Comparison of ENCODE assay signal across 10 mouse cellular contexts in genomic region chr4:119751408-119752006, GRCm38 (mm10). TPM values are rescaled to one million over a fixed set of nuclear protein-coding genes. Genes with fewer than 3 reads are reported as not detected.
DNase-seq lines count a peak whose midpoint lies in the region; ATAC-seq and TF ChIP-seq lines count a peak whose summit lies in the region.
"Had no signal": no experiment of that assay in that cellular context is flagged by ENCODE, and none has a peak within 500 bp of the region (broad histone marks: within the 10 kb centered on the region; RNA-seq: fewer than 3 reads in every experiment).

No protein-coding gene starts in this region.

- peak overlapping the region; percentile 45 for H3K27ac ChIP-seq in heart, embryonic 13.5 days (replicated peaks)
- H3K27ac ChIP-seq in heart, adult 2 months, result no peak overlapping the region
- no peak overlapping the region for H3K27ac ChIP-seq in forebrain, embryonic 12.5 days
- H3K27ac ChIP-seq in intestine, embryonic 16.5 days (ENCODE audit: low read length), result no peak overlapping the region
- H3K27ac ChIP-seq: intestine, embryonic 15.5 days; neural tube, embryonic 12.5 days had no signal

- DNase-seq in heart, adult 2 months, result no peak
- peak; percentile 25 for DNase-seq in ZHBTc4 (ENCODE audit: low read depth, low spot score)
- peak; percentile 41 to 67 for DNase-seq in adrenal gland, postnatal 36 days
- DNase-seq in kidney, postnatal 4 days, result peak; percentile 63 to 70
- no peak for DNase-seq in urinary bladder, postnatal 4 days (ENCODE audit: low spot score in 2 of 2)

- no peak for TF ChIP-seq EP300 in heart, adult 2 months (IDR thresholded peaks at IDR 0.05; ENCODE audit: insufficient read depth, low read depth, low read length)

- no peak overlapping the region for H3K4me3 ChIP-seq in heart, embryonic 13.5 days
- H3K4me3 ChIP-seq in heart, adult 2 months, result no peak overlapping the region
- no peak overlapping the region for H3K4me3 ChIP-seq in forebrain, embryonic 12.5 days (replicated peaks)
- H3K4me3 ChIP-seq in intestine, embryonic 16.5 days (ENCODE audit: low read length), result no peak overlapping the region
- H3K4me3 ChIP-seq: intestine, embryonic 15.5 days; neural tube, embryonic 12.5 days had no signal

- no peaks in the 10 kb centered on the region for H3K27me3 ChIP-seq in heart, embryonic 13.5 days (replicated peaks)
- H3K27me3 ChIP-seq in heart, adult 2 months (ENCODE audit: control insufficient read depth, insufficient read depth, low read length), result no peaks in the 10 kb centered on the region
- H3K27me3 ChIP-seq in forebrain, embryonic 12.5 days, result no peaks in the 10 kb centered on the region
- H3K27me3 ChIP-seq in intestine, embryonic 16.5 days (replicated peaks; ENCODE audit: control insufficient read depth, insufficient read depth, low read length), result no peaks in the 10 kb centered on the region
- H3K27me3 ChIP-seq: intestine, embryonic 15.5 days; neural tube, embryonic 12.5 days had no signal

- 49% methylated on average over 2 of the region's 2 CpGs for WGBS in heart, embryonic 13.5 days
- WGBS in heart, adult 2 months, result 30% methylated on average over 2 of the region's 2 CpGs
- 82% methylated on average over 2 of the region's 2 CpGs for WGBS in forebrain, embryonic 12.5 days
- 58% methylated on average over 2 of the region's 2 CpGs for whole genome bisulfite sequencing in intestine, embryonic 16.5 days

- no peak for TF ChIP-seq CTCF in heart, adult 2 months (IDR thresholded peaks at IDR 0.05)

- no peak overlapping the region for H3K4me2 ChIP-seq in heart, embryonic 13.5 days
- H3K4me2 ChIP-seq in forebrain, embryonic 12.5 days, result no peak overlapping the region
- H3K4me2 ChIP-seq in intestine, embryonic 16.5 days (ENCODE audit: low read depth, low read length), result no peak overlapping the region
- H3K4me2 ChIP-seq: intestine, embryonic 15.5 days; neural tube, embryonic 12.5 days had no signal

- H3K79me2 ChIP-seq in heart, adult 2 months (replicated peaks; ENCODE audit: control insufficient read depth, insufficient read depth, low read length), result no peaks in the 10 kb centered on the region

- no peaks in the 10 kb centered on the region for H3K36me3 ChIP-seq in heart, embryonic 13.5 days
- no peaks in the 10 kb centered on the region for H3K36me3 ChIP-seq in heart, adult 2 months (ENCODE audit: control insufficient read depth, insufficient read depth, low read length)
- H3K36me3 ChIP-seq in forebrain, embryonic 12.5 days (replicated peaks), result no peaks in the 10 kb centered on the region
- no peaks in the 10 kb centered on the region for H3K36me3 ChIP-seq in intestine, embryonic 16.5 days (ENCODE audit: control insufficient read depth, insufficient read depth, low read length)
- H3K36me3 ChIP-seq: intestine, embryonic 15.5 days; neural tube, embryonic 12.5 days had no signal

- H3K9me3 ChIP-seq in heart, embryonic 13.5 days, result peaks cover 5% of the 10 kb centered on the region; the same call in 1 of the 2 replicates
- no peaks in the 10 kb centered on the region for H3K9me3 ChIP-seq in forebrain, embryonic 12.5 days
- no peaks in the 10 kb centered on the region for H3K9me3 ChIP-seq in intestine, embryonic 16.5 days (ENCODE audit: control insufficient read depth, low read length)
- H3K9me3 ChIP-seq: intestine, embryonic 15.5 days; neural tube, embryonic 12.5 days had no signal

- no peak for ATAC-seq in heart, embryonic 13.5 days (ENCODE audit: extremely low read depth, insufficient number of reproducible peaks, low FRiP score, low TSS enrichment)
- ATAC-seq in forebrain, embryonic 12.5 days (ENCODE audit: low FRiP score), result no peak
- ATAC-seq in intestine, embryonic 16.5 days, result no peak
- ATAC-seq: intestine, embryonic 15.5 days had no signal

- peaks cover 18% of the 10 kb centered on the region for H3K4me1 ChIP-seq in heart, embryonic 13.5 days
- H3K4me1 ChIP-seq in heart, adult 2 months (ENCODE audit: control insufficient read depth, insufficient read depth, low read length), result peaks cover 8% of the 10 kb centered on the region
- H3K4me1 ChIP-seq in forebrain, embryonic 12.5 days, result peaks cover 6% of the 10 kb centered on the region
- H3K4me1 ChIP-seq in intestine, embryonic 16.5 days (ENCODE audit: control insufficient read depth, insufficient read depth, low read length), result no peaks in the 10 kb centered on the region; the same call in 1 of the 2 replicates
- H3K4me1 ChIP-seq: intestine, embryonic 15.5 days; neural tube, embryonic 12.5 days had no signal

- no peak overlapping the region for H3K9ac ChIP-seq in heart, embryonic 13.5 days
- H3K9ac ChIP-seq in heart, adult 2 months (ENCODE audit: low read depth, low read length), result no peak overlapping the region
- no peak overlapping the region for H3K9ac ChIP-seq in forebrain, embryonic 12.5 days
- no peak overlapping the region for H3K9ac ChIP-seq in intestine, embryonic 16.5 days (ENCODE audit: low read depth, low read length)
- H3K9ac ChIP-seq: intestine, embryonic 15.5 days; neural tube, embryonic 12.5 days had no signal

- intact Hi-C loops in heart, adult 2 months (cut with DNase I), result no loop called here

- no peak for TF ChIP-seq POLR2A in heart, adult 2 months (IDR thresholded peaks at IDR 0.05; ENCODE audit: insufficient read depth, low read depth, low read length)

RNA-seq across cellular contexts. Expression of gene Hivep3, which starts 17.9 kb away (rescaled TPM):
- 5.0 and 5.5 TPM in 2 replicates for polyA plus RNA-seq in heart, embryonic 13.5 days (2015; fragmentation: Nextera tagmentation; extraction: Ambion mirVana)
- 1 to 10 TPM; 5.1 to 8.2 TPM for total RNA-seq in heart, adult 2 months (2021)
- polyA plus RNA-seq in heart, adult 2 months (2012; rRNA removed), result 6.0 and 9.3 TPM in 2 replicates
- 10 to 100 TPM in 1 of 2 experiments, 1 to 10 TPM in 1; 7.8 to 10.1 TPM for total RNA-seq in adrenal gland, postnatal 36 days (2021)
- 3.2 and 4.2 TPM in 2 replicates for polyA plus RNA-seq in forebrain, embryonic 12.5 days (2016; fragmentation: Nextera tagmentation; extraction: Ambion mirVana)
- 4.0 and 4.4 TPM in 2 replicates for polyA plus RNA-seq in intestine, embryonic 16.5 days (2015; fragmentation: Nextera tagmentation; extraction: Ambion mirVana)

Comparison
In these comparisons a context has a peak if more than half of its experiments do, and no peak if none do; other contexts are left out.
1. DNase-seq: peak in ZHBTc4 (single experiment), adrenal gland, postnatal 36 days (2 of 2) and kidney, postnatal 4 days (2 of 2); none in heart, adult 2 months (0 of 2) and urinary bladder, postnatal 4 days (0 of 2).